Mouse (Mus musculus) brain, adult 2 months (tissue): ENCODE data around the gene Ints13.
"Not testable (repeated sequence)": the region's sequence is repeated elsewhere in the genome, so short reads cannot be mapped to it uniquely, and the experiment has no call there.

ENCODE experiments used
- DNase-seq: peaks from one replicate; pipeline ENCODE4 v3.0.0; 2011; ENCODE audit warnings: low read depth, low spot score

The Ints13 gene

GRCm38 (mm10) chr6:146577310-146578109 lies at the start of gene Ints13:
Ints13 (minus strand) TSS chr6:146577835.
- peak; percentile 99 for DNase-seq

- no peak for DNase-seq
These were observed 39.0 kb upstream of the Ints13 start for GRCm38 (mm10) chr6:146616670-146617069.

GRCm38 (mm10) chr6:146615891-146616290 lies 38.3 kb upstream of the Ints13 start:
- DNase-seq, result no peak

- no peak for DNase-seq
These were observed 36.9 kb upstream of the Ints13 start for GRCm38 (mm10) chr6:146614541-146614940.

GRCm38 (mm10) chr6:146613907-146614306 lies 36.3 kb upstream of the Ints13 start:
- no peak for DNase-seq

GRCm38 (mm10) chr6:146612736-146613135 lies 35.1 kb upstream of the Ints13 start:
- DNase-seq, result peak; percentile 21

- no peak for DNase-seq
These were observed 34.3 kb upstream of the Ints13 start for GRCm38 (mm10) chr6:146611897-146612296.

GRCm38 (mm10) chr6:146611385-146611784 lies 33.8 kb upstream of the Ints13 start:
- DNase-seq, result peak; percentile 28

- DNase-seq, result no peak
These were observed 26.0 kb upstream of the Ints13 start for GRCm38 (mm10) chr6:146603651-146604050.

GRCm38 (mm10) chr6:146602601-146603000 lies 25.0 kb upstream of the Ints13 start:
- peak; percentile 33 for DNase-seq

- DNase-seq, result peak; percentile 54
These were observed 7.5 kb upstream of the Ints13 start for GRCm38 (mm10) chr6:146585134-146585533.

- peak; percentile 52 for DNase-seq
These were observed 5.9 kb upstream of the Ints13 start for GRCm38 (mm10) chr6:146583366-146584046.

GRCm38 (mm10) chr6:146580381-146580926 lies 2.8 kb upstream of the Ints13 start:
- DNase-seq, result peak; percentile 86

GRCm38 (mm10) chr6:146578586-146578985 lies 951 bp upstream of the Ints13 start:
- DNase-seq, result peak; percentile 64

GRCm38 (mm10) chr6:146578111-146578531 lies 486 bp upstream of the Ints13 start:
- DNase-seq, result peak; percentile 70

GRCm38 (mm10) chr6:146576903-146577302 lies 732 bp downstream of the Ints13 start, which contains the start of gene Fgfr1op2:
Fgfr1op2 (plus strand) TSS chr6:146577203.
- DNase-seq, result no peak

GRCm38 (mm10) chr6:146572073-146572472 lies 5.6 kb downstream of the Ints13 start:
- DNase-seq, result no peak

GRCm38 (mm10) chr6:146562461-146562860 lies 15.2 kb downstream of the Ints13 start:
- DNase-seq, result not testable (repeated sequence)

- no peak for DNase-seq
These were observed 26.3 kb downstream of the Ints13 start for GRCm38 (mm10) chr6:146551326-146551725.

- DNase-seq, result no peak
These were observed 27.2 kb downstream of the Ints13 start for GRCm38 (mm10) chr6:146550421-146550820.

GRCm38 (mm10) chr6:146545289-146545865 lies 32.3 kb downstream of the Ints13 start:
- peak; percentile 14 for DNase-seq

- DNase-seq, result no peak
These were observed 33.0 kb downstream of the Ints13 start for GRCm38 (mm10) chr6:146544622-146545021.
